Mouse (Mus musculus) embryonic facial prominence, embryonic 14.5 days (tissue): ENCODE data around the gene Cdhr5. TPM values are rescaled to one million over a fixed set of nuclear protein-coding genes. Genes with fewer than 3 reads are reported as not detected.

ENCODE experiments used
- ATAC-seq: fragments of 200-750 bp; cut with Nextera tagmentation; 2 replicates; pipeline ENCODE4 v1.8.0; 2017; ENCODE audit warnings: low read depth, moderate number of reproducible peaks, moderate TSS enrichment
- DNase-seq: peaks from one replicate; pipeline ENCODE4 v3.0.0-alpha.2; 2015; ENCODE audit warnings: low spot score
- H3K27ac ChIP-seq: fragments of 300-500 bp; sonication (generic); replicated peaks from 2 replicates; pipeline ENCODE4 v1.5.1; 2014; ENCODE audit warnings: low read depth, mild to moderate bottlenecking, low read length, moderate library complexity
- H3K27me3 ChIP-seq: fragments of 300-500 bp; sonication (generic); replicated peaks from 2 replicates; pipeline ENCODE4 v1.6.1; 2014; ENCODE audit warnings: low read length; ENCODE audit not compliant: control insufficient read depth, insufficient read depth
- H3K36me3 ChIP-seq: fragments of 300-500 bp; sonication (generic); 2 replicates; pipeline ENCODE4 v1.6.1; 2014; ENCODE audit warnings: low read length, mixed read lengths; ENCODE audit not compliant: control insufficient read depth, insufficient read depth
- H3K4me1 ChIP-seq: fragments of 300-500 bp; sonication (generic); 2 replicates; pipeline ENCODE4 v1.6.1; 2014; ENCODE audit warnings: antibody characterized with exemption, low read length; ENCODE audit not compliant: control insufficient read depth, insufficient read depth
- H3K4me2 ChIP-seq: fragments of 300-500 bp; sonication (generic); 2 replicates; pipeline ENCODE4 v1.6.1; 2014; ENCODE audit warnings: low read depth, mild to moderate bottlenecking, low read length, moderate library complexity, mixed read lengths
- H3K4me3 ChIP-seq: fragments of 300-500 bp; sonication (generic); 2 replicates; pipeline ENCODE4 v1.5.1; 2014; ENCODE audit warnings: low read depth, mild to moderate bottlenecking, low read length
- H3K9ac ChIP-seq: fragments of 300-500 bp; sonication (generic); 2 replicates; pipeline ENCODE4 v1.6.1; 2014; ENCODE audit warnings: low read depth, mild to moderate bottlenecking, low read length, moderate library complexity, mixed read lengths
- H3K9me3 ChIP-seq: fragments of 300-500 bp; sonication (generic); 2 replicates; pipeline ENCODE4 v1.6.1; 2016; ENCODE audit warnings: low read length; ENCODE audit not compliant: control insufficient read depth
- WGBS: fragments of 180-500 bp; shearing (Covaris S2); extraction: QIAGEN DNeasy Blood & Tissue Kit; methylation state at CpG from one replicate; pipeline ENCODE4 v1.1.7; 2014; 5-methylcytosine and 5-hydroxymethylcytosine counted together
- polyA plus RNA-seq: library from polyadenylated mRNA; unstranded; fragments of >200 nt; fragmentation: Nextera tagmentation; extraction: Ambion mirVana; gene quantifications from 2 replicates; pipeline ENCODE4 v1.2.1, GENCODE M21; 2014

The Cdhr5 gene
- 0.21 TPM in 1 of 2 replicates, not detected in the other for polyA plus RNA-seq

- no peak within 1 kb of the TSS for H3K27ac ChIP-seq
- H3K9ac ChIP-seq, result no peak within 1 kb of the TSS
- H3K36me3 ChIP-seq, result no peaks in the 10 kb centered on the region
- peaks cover 9% of the 10 kb centered on the region for H3K27me3 ChIP-seq
- H3K9me3 ChIP-seq, result no peaks in the 10 kb centered on the region
- no peak within 1 kb of the TSS for H3K4me2 ChIP-seq
- WGBS, result 60% methylated on average over 11 of the region's 11 CpGs
- ATAC-seq (no peak), DNase-seq (no peak)
- peaks cover 7% of the 10 kb centered on the region; the same call in 1 of the 2 replicates for H3K4me1 ChIP-seq
- no peak within 1 kb of the TSS for H3K4me3 ChIP-seq
Observed at GRCm38 (mm10) chr7:141276546-141276945, at the start of gene Cdhr5. Gene Cdhr5, minus strand, starts transcription at chr7:141276786.

GRCm38 (mm10) chr7:141324686-141325085, 48.1 kb upstream of the Cdhr5 start:
- Histone ChIP-seq H3K27ac (no peak overlapping the region), H3K27me3 (no peaks in the 10 kb centered on the region), H3K4me1 (peaks cover 24% of the 10 kb centered on the region), H3K4me3 (no peak overlapping the region), H3K9ac (no peak overlapping the region), H3K4me2 (no peak overlapping the region), H3K9me3 (no peaks in the 10 kb centered on the region), H3K36me3 (peaks cover 44% of the 10 kb centered on the region)
- 81% methylated on average over 1 of the region's 1 CpGs for WGBS
- DNase-seq (no peak), ATAC-seq (no peak)

DNA sequence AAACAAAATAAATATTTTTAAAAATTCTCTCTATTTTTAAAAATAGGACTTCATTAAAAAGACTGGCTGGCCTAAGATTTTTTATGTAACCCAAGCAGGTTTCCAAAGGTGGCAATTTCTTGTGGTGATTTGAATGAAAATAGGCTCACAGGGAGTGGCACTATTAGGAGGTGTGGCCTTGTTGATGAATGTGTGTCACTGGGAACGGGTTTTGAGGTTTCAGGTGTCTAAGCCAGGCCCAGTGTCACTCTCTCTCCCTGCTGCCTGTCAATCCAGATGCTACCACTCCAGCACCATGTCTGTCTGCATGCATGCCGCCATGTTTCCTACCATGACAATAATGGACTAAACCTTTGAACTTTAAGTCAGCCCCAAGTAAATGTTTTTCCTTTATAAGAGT, 42.9 kb upstream of the Cdhr5 start:
- DNase-seq, result no peak
- no peaks in the 10 kb centered on the region for H3K4me1 ChIP-seq
- whole genome bisulfite sequencing, result 86% methylated on average over 2 of the region's 2 CpGs
- H3K27ac ChIP-seq, result no peak overlapping the region
- no peak for ATAC-seq
- H3K9me3 ChIP-seq, result no peaks in the 10 kb centered on the region
- H3K36me3 ChIP-seq, result peaks cover 95% of the 10 kb centered on the region
- H3K4me2 ChIP-seq, result no peak overlapping the region
- H3K4me3 ChIP-seq, result no peak overlapping the region
- no peaks in the 10 kb centered on the region for H3K27me3 ChIP-seq
- H3K9ac ChIP-seq, result no peak overlapping the region

- DNase-seq (no peak), ATAC-seq (no peak)
- no peaks in the 10 kb centered on the region for H3K27me3 ChIP-seq
- H3K9ac ChIP-seq, result no peak overlapping the region
- H3K9me3 ChIP-seq, result no peaks in the 10 kb centered on the region
- no peaks in the 10 kb centered on the region for H3K4me1 ChIP-seq
- no peak overlapping the region for H3K27ac ChIP-seq
- WGBS, result 87% methylated on average over 1 of the region's 1 CpGs
- peaks cover 97% of the 10 kb centered on the region for H3K36me3 ChIP-seq
- H3K4me2 ChIP-seq, result no peak overlapping the region
- no peak overlapping the region for H3K4me3 ChIP-seq
Observed at GRCm38 (mm10) chr7:141317619-141318132, 41.1 kb upstream of the Cdhr5 start.

DNA sequence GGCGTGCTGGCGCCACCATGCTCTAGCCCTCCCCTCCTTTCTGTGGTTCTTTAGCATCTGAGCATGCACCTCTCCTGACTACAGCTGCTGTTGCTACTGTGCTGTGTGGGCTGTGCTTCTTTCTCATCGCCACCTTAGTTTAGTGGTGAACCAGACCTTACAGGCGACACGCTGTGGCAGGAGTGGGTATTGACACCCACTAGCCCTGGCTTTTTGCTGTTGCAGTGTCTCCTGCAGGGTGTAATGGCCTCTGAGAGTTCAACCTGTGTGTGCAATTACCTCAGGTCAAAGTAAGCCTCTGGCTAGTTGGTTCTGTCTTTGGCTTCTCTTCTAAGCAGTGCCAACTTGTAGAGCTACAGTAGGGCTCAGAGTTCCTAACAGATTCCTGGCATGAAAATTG, 39.4 kb upstream of the Cdhr5 start:
- H3K4me3 ChIP-seq, result no peak overlapping the region
- no peaks in the 10 kb centered on the region for H3K4me1 ChIP-seq
- no peak overlapping the region for H3K9ac ChIP-seq
- 68% methylated on average over 5 of the region's 5 CpGs for WGBS
- ATAC-seq, result no peak
- no peak overlapping the region for H3K4me2 ChIP-seq
- no peaks in the 10 kb centered on the region for H3K9me3 ChIP-seq
- H3K36me3 ChIP-seq, result peaks cover 97% of the 10 kb centered on the region
- H3K27me3 ChIP-seq, result no peaks in the 10 kb centered on the region
- DNase-seq, result no peak
- no peak overlapping the region for H3K27ac ChIP-seq

DNA sequence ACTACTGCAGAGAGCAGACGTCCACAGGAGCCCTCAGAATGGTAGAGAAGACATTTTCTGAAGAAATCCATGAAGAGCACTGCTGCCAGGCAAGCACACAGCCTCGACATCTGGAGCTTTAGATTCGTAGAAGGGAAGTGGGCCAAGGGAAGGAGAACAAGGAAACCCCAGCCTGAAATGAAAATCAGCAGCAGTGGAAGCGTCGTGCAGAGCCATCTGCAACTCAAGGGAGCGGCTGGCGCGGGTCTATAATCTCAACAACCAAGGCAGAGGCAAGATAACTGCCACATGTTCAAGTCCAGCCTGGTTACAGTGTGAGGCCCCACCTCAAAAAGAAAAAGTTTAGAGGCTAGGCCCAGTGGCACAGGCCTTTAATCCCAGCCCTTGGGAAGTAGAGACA, 38.5 kb upstream of the Cdhr5 start:
- Histone ChIP-seq H3K27ac (no peak overlapping the region), H3K9ac (no peak overlapping the region), H3K9me3 (no peaks in the 10 kb centered on the region), H3K4me1 (no peaks in the 10 kb centered on the region), H3K36me3 (peaks cover 97% of the 10 kb centered on the region), H3K4me2 (no peak overlapping the region), H3K27me3 (no peaks in the 10 kb centered on the region), H3K4me3 (no peak overlapping the region)
- ATAC-seq (no peak), DNase-seq (no peak)
- 89% methylated on average over 8 of the region's 8 CpGs for WGBS

GRCm38 (mm10) chr7:141314416-141314815, 37.8 kb upstream of the Cdhr5 start:
- ATAC-seq, result no peak
- peaks cover 97% of the 10 kb centered on the region for H3K36me3 ChIP-seq
- no peak overlapping the region for H3K27ac ChIP-seq
- no peak for DNase-seq
- no peak overlapping the region for H3K4me2 ChIP-seq
- H3K4me3 ChIP-seq, result no peak overlapping the region
- H3K9ac ChIP-seq, result no peak overlapping the region
- WGBS, result 87% methylated on average over 2 of the region's 2 CpGs
- H3K27me3 ChIP-seq, result no peaks in the 10 kb centered on the region
- no peaks in the 10 kb centered on the region for H3K4me1 ChIP-seq
- H3K9me3 ChIP-seq, result no peaks in the 10 kb centered on the region

DNA sequence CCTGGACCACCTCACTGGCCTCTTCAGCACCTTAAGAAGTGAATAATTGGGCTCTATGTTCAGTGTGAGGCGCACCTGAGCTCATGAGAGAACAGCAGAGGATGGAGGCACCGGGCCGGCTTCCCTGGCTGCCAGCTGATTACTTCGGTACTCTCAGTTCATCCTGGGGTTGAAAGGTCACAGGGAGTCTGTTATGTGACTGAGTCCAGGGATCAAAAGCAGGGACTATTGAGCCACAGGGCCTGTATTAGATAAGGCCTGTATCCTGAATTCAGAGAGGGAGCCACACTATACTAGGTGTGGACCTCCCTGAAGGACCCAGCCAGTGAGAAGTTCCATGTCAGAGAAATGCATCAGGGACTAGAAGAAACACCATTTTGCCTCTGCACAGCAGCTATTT, 28.0 kb upstream of the Cdhr5 start:
- no peak for DNase-seq
- Histone ChIP-seq H3K9ac (no peak overlapping the region), H3K4me3 (no peak overlapping the region), H3K27ac (no peak overlapping the region), H3K4me1 (no peaks in the 10 kb centered on the region), H3K4me2 (no peak overlapping the region), H3K27me3 (no peaks in the 10 kb centered on the region), H3K36me3 (peaks cover 95% of the 10 kb centered on the region), H3K9me3 (no peaks in the 10 kb centered on the region)
- WGBS, result 89% methylated on average over 4 of the region's 4 CpGs
- no peak for ATAC-seq

DNA sequence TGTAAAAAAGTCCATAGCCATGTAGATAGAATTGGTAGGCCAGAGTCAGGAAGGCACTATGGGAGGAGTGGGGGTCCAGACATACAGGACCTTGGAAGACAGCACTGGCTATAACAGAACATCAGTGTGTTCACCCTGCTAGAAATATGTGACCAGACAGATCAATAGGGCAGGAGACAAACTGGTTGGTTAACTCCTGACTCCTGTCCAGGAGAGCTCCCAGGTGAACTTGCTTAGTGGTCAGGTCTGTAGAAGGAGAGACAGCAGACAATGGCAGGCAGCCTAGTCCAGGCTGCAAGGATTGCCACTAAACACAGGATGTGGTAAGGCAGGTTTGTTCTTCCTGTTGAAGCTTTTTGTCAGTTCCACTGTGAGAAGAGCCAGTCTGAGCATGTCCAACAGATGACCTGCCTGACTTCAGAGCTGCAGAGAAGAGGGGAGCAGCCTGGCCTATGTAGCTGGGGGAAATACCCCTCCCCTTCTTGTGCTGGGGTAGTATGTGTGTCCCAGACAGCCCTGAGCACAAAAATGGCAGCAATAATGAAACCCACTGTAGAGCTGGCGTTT, 26.2 kb upstream of the Cdhr5 start:
- no peak for ATAC-seq
- WGBS, result 76% methylated on average over 1 of the region's 1 CpGs

More for the DNA sequence above, 26.2 kb upstream of the Cdhr5 start:
- Histone ChIP-seq H3K27ac (no peak overlapping the region), H3K4me3 (no peak overlapping the region), H3K36me3 (peaks cover 84% of the 10 kb centered on the region), H3K4me2 (no peak overlapping the region), H3K9me3 (no peaks in the 10 kb centered on the region), H3K4me1 (no peaks in the 10 kb centered on the region), H3K27me3 (no peaks in the 10 kb centered on the region), H3K9ac (no peak overlapping the region)
- DNase-seq, result no peak
